Mouse (Mus musculus): Measurements from ENCODE around the gene Olfr432.

- TF ChIP-seq ZNF384 (IDR thresholded peaks at IDR 0.05; ENCODE audit: low read depth, low read length) (no peak), EP300 (IDR thresholded peaks at IDR 0.05; ENCODE audit: low read depth in 1 of 2, low read length in 2 of 2) (no peak), POLR2A (IDR thresholded peaks at IDR 0.05; ENCODE audit: control insufficient read depth in 1 of 2, insufficient read depth in 1 of 2, low read depth in 1 of 2, low read length in 2 of 2, poor library complexity in 1 of 2) (no peak), MYC (IDR thresholded peaks at IDR 0.05; ENCODE audit: low read depth, low read length) (no peak), NRF1 (IDR thresholded peaks at IDR 0.05; ENCODE audit: insufficient read depth, low read depth, low read length, poor library complexity, severe bottlenecking) (no peak), ZC3H11A (IDR thresholded peaks at IDR 0.05; ENCODE audit: low read depth, low read length) (no peak), POLR2AphosphoS2 (IDR thresholded peaks at IDR 0.05; ENCODE audit: low read length) (no peak), CTCF (IDR thresholded peaks at IDR 0.05 in 2 of 3, conservative IDR thresholded peaks at IDR 0.05 in 1 of 3; ENCODE audit: control insufficient read depth in 1 of 3, insufficient read depth in 1 of 3, low read depth in 2 of 3, low read length in 3 of 3, poor library complexity in 1 of 3, severe bottlenecking in 1 of 3) (no peak), NELFE (IDR thresholded peaks at IDR 0.05; ENCODE audit: low read depth, low read length) (no peak), MAZ (IDR thresholded peaks at IDR 0.05; ENCODE audit: low read depth, low read length) (no peak), GABPA (IDR thresholded peaks at IDR 0.05; ENCODE audit: low read depth, low read length) (no peak), USF2 (IDR thresholded peaks at IDR 0.05; ENCODE audit: borderline replicate concordance in 1 of 2, insufficient read depth in 1 of 2, low read depth in 1 of 2, low read length in 2 of 2) (no peak), ELF1 (IDR thresholded peaks at IDR 0.05; ENCODE audit: low read depth, low read length) (no peak)
Observed at GRCm38 (mm10) chr1:174055248-174055647, 6.2 kb downstream of the Olfr432 start.

Data from MEL (cell line).